Mouse (Mus musculus): ENCODE results near the gene Cnnm1. TPM values are rescaled to one million over a fixed set of nuclear protein-coding genes. Genes with fewer than 3 reads are reported as not detected.

Gene Cnnm1
- polyA plus RNA-seq, 1 experiment, result not detected

GRCm38 (mm10) chr19:43440768-43441660, 778 bp downstream of the Cnnm1 start:
- Histone ChIP-seq H3K79me2 (ENCODE audit: control insufficient read depth, insufficient read depth) (no peaks in the 10 kb centered on the region), H3K27me3 (ENCODE audit: control insufficient read depth, insufficient read depth, insufficient read length) (peaks cover 27% of the 10 kb centered on the region), H3K4me2 (ENCODE audit: low read depth) (no peak overlapping the region), H3K4me3 (no peak overlapping the region), H3ac (ENCODE audit: control insufficient read depth, insufficient read length) (no peak overlapping the region), H3K36me3 (ENCODE audit: control insufficient read depth, insufficient read depth) (no peaks in the 10 kb centered on the region)
- TF ChIP-seq MYOD1 (IDR thresholded peaks at IDR 0.05; ENCODE audit: control insufficient read depth in 1 of 3, insufficient read length in 2 of 3, low read depth in 2 of 3) (no peak), SRF (IDR thresholded peaks at IDR 0.05; ENCODE audit: control insufficient read depth, insufficient read length, low read depth) (no peak), MAX (IDR thresholded peaks at IDR 0.05; ENCODE audit: low read depth) (no peak), POLR2AphosphoS2 (IDR thresholded peaks at IDR 0.05; ENCODE audit: insufficient read length, low read depth) (no peak), USF1 (IDR thresholded peaks at IDR 0.05; ENCODE audit: low read depth) (no peak), TCF12 (IDR thresholded peaks at IDR 0.05; ENCODE audit: insufficient read depth, poor library complexity, severe bottlenecking) (no peak), REST (IDR thresholded peaks at IDR 0.05; ENCODE audit: insufficient read depth, insufficient read length) (no peak), TCF3 (IDR thresholded peaks at IDR 0.05; ENCODE audit: insufficient read length, low read depth) (no peak), E2F4 (IDR thresholded peaks at IDR 0.05; ENCODE audit: insufficient read depth) (no peak), MYOG (IDR thresholded peaks at IDR 0.05; ENCODE audit: control insufficient read depth in 1 of 3, insufficient read depth in 1 of 3, insufficient read length in 2 of 3, low read depth in 2 of 3) (no peak), CEBPB (IDR thresholded peaks at IDR 0.05; ENCODE audit: insufficient read depth, poor library complexity, severe bottlenecking) (no peak), POLR2A (IDR thresholded peaks at IDR 0.05; ENCODE audit: insufficient read length, low read depth) (no peak)

- no peak for TF ChIP-seq MAX (IDR thresholded peaks at IDR 0.05; ENCODE audit: low read depth)
- TF ChIP-seq POLR2A (IDR thresholded peaks at IDR 0.05; ENCODE audit: insufficient read length, low read depth), result no peak
- no peak for TF ChIP-seq TCF3 (IDR thresholded peaks at IDR 0.05; ENCODE audit: insufficient read length, low read depth)
- no peak for TF ChIP-seq SRF (IDR thresholded peaks at IDR 0.05; ENCODE audit: control insufficient read depth, insufficient read length, low read depth)
- no peak for TF ChIP-seq POLR2AphosphoS2 (IDR thresholded peaks at IDR 0.05; ENCODE audit: insufficient read length, low read depth)
- TF ChIP-seq CEBPB (IDR thresholded peaks at IDR 0.05; ENCODE audit: insufficient read depth, poor library complexity, severe bottlenecking), result no peak
- no peak for TF ChIP-seq REST (IDR thresholded peaks at IDR 0.05; ENCODE audit: insufficient read depth, insufficient read length)
- TF ChIP-seq E2F4 (IDR thresholded peaks at IDR 0.05; ENCODE audit: insufficient read depth), result no peak
- no peak for TF ChIP-seq USF1 (IDR thresholded peaks at IDR 0.05; ENCODE audit: low read depth)
- no peak for TF ChIP-seq MYOG (IDR thresholded peaks at IDR 0.05; ENCODE audit: control insufficient read depth in 1 of 3, insufficient read depth in 1 of 3, insufficient read length in 2 of 3, low read depth in 2 of 3)
- TF ChIP-seq MYOD1 (IDR thresholded peaks at IDR 0.05; ENCODE audit: control insufficient read depth in 1 of 3, insufficient read length in 2 of 3, low read depth in 2 of 3), result no peak
- TF ChIP-seq TCF12 (IDR thresholded peaks at IDR 0.05; ENCODE audit: insufficient read depth, poor library complexity, severe bottlenecking), result no peak
- Histone ChIP-seq H3K27me3 (ENCODE audit: control insufficient read depth, insufficient read depth, insufficient read length) (peaks cover 27% of the 10 kb centered on the region), H3K4me3 (no peak overlapping the region)
Measured at GRCm38 (mm10) chr19:43441661-43441990, 1.4 kb downstream of the Cnnm1 start.

GRCm38 (mm10) chr19:43442269-43442668, 2.0 kb downstream of the Cnnm1 start:
- no peak overlapping the region for H3K4me3 ChIP-seq
- no peak overlapping the region for H3ac ChIP-seq (ENCODE audit: control insufficient read depth, insufficient read length)
- H3K4me2 ChIP-seq (ENCODE audit: low read depth), result no peak overlapping the region
- no peaks in the 10 kb centered on the region for H3K79me2 ChIP-seq (ENCODE audit: control insufficient read depth, insufficient read depth)
- H3K27me3 ChIP-seq (ENCODE audit: control insufficient read depth, insufficient read depth, insufficient read length), result peaks cover 27% of the 10 kb centered on the region
- H3K36me3 ChIP-seq (ENCODE audit: control insufficient read depth, insufficient read depth), result no peaks in the 10 kb centered on the region
- TF ChIP-seq CEBPB (IDR thresholded peaks at IDR 0.05; ENCODE audit: insufficient read depth, poor library complexity, severe bottlenecking) (no peak), TCF3 (IDR thresholded peaks at IDR 0.05; ENCODE audit: insufficient read length, low read depth) (no peak), TCF12 (IDR thresholded peaks at IDR 0.05; ENCODE audit: insufficient read depth, poor library complexity, severe bottlenecking) (no peak), MYOD1 (IDR thresholded peaks at IDR 0.05; ENCODE audit: control insufficient read depth in 1 of 3, insufficient read length in 2 of 3, low read depth in 2 of 3) (no peak), SRF (IDR thresholded peaks at IDR 0.05; ENCODE audit: control insufficient read depth, insufficient read length, low read depth) (no peak), USF1 (IDR thresholded peaks at IDR 0.05; ENCODE audit: low read depth) (no peak), POLR2AphosphoS2 (IDR thresholded peaks at IDR 0.05; ENCODE audit: insufficient read length, low read depth) (no peak), MAX (IDR thresholded peaks at IDR 0.05; ENCODE audit: low read depth) (no peak), REST (IDR thresholded peaks at IDR 0.05; ENCODE audit: insufficient read depth, insufficient read length) (no peak), E2F4 (IDR thresholded peaks at IDR 0.05; ENCODE audit: insufficient read depth) (no peak), POLR2A (IDR thresholded peaks at IDR 0.05; ENCODE audit: insufficient read length, low read depth) (no peak), MYOG (IDR thresholded peaks at IDR 0.05; ENCODE audit: control insufficient read depth in 1 of 3, insufficient read depth in 1 of 3, insufficient read length in 2 of 3, low read depth in 2 of 3) (no peak)

More at GRCm38 (mm10) chr19:43441661-43441990, 1.4 kb downstream of the Cnnm1 start:
- Histone ChIP-seq H3ac (ENCODE audit: control insufficient read depth, insufficient read length) (no peak overlapping the region), H3K36me3 (ENCODE audit: control insufficient read depth, insufficient read depth) (no peaks in the 10 kb centered on the region), H3K79me2 (ENCODE audit: control insufficient read depth, insufficient read depth) (no peaks in the 10 kb centered on the region), H3K4me2 (ENCODE audit: low read depth) (no peak overlapping the region)

GRCm38 (mm10) chr19:43442906-43443305, 2.7 kb downstream of the Cnnm1 start:
- no peak for TF ChIP-seq REST (IDR thresholded peaks at IDR 0.05; ENCODE audit: insufficient read depth, insufficient read length)
- Histone ChIP-seq H3ac (ENCODE audit: control insufficient read depth, insufficient read length) (no peak overlapping the region), H3K36me3 (ENCODE audit: control insufficient read depth, insufficient read depth) (no peaks in the 10 kb centered on the region), H3K4me2 (ENCODE audit: low read depth) (no peak overlapping the region), H3K4me3 (no peak overlapping the region), H3K27me3 (ENCODE audit: control insufficient read depth, insufficient read depth, insufficient read length) (peaks cover 27% of the 10 kb centered on the region), H3K79me2 (ENCODE audit: control insufficient read depth, insufficient read depth) (no peaks in the 10 kb centered on the region)
